Mouse (Mus musculus): ENCODE data around the gene Slc26a8.
A peak's percentile ranks its signal among the peaks of the same experiment; 100 is the strongest.

Slc26a8 gene

GRCm38 (mm10) chr17:28643697-28644096 lies 46.3 kb downstream of the Slc26a8 start:
- DNase-seq (ENCODE audit: inconsistent ontology term): no peak

GRCm38 (mm10) chr17:28640113-28640512 lies 49.9 kb downstream of the Slc26a8 start:
- no peak for DNase-seq (ENCODE audit: inconsistent ontology term)

DNA sequence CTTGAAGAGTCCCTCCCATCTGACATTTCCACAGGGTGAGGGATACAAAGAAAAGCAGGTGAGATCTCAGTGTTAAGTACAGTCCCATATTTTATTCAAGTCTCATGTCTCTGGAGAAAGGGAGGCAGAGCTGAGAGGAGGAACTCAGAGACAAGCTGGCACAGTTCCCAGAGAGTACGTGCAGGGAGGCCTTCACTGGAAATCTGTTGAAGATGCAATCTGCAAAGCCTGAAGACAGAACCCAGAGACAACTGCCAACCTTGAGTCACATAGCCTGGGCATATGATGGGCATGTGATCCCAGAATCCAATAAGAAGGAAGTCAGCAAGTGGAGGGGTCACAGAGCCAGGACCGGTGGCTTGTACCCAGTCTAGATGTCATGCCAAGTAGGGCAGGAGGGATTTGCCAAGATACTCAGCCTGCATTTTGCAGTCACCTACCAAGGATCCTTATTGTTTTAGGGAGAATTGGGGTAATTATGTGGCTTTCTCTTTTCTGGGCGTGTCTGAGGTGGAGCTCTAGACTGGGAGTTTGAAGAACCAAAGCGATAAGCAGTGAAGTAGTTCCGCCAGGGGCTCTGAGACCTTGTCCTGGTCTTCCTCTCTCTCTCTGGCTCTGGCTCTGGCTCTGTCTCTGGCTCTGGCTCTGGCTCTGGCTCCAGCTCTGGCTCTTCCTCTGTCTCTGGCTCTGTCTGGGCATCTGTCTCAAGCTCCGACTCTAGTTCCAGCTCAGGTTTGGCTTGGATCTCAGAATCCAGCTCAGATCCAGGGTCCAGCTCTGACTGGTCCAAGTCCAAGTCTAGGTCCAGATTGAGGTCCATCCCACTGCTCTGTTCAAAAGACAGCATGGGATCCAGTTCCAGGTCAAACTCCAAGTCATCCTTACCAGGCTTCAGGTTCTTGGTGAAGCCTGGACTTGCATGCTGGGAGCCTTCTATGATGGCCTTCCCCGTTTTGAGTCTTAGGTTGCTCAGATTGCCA lies 52.0 kb downstream of the Slc26a8 start:
- DNase-seq (ENCODE audit: inconsistent ontology term): no peak

GRCm38 (mm10) chr17:28635842-28636241 lies 54.2 kb downstream of the Slc26a8 start:
- DNase-seq (ENCODE audit: inconsistent ontology term): no peak

- DNase-seq (ENCODE audit: inconsistent ontology term): no peak
Measured at GRCm38 (mm10) chr17:28629125-28629524, 60.9 kb downstream of the Slc26a8 start.

DNA sequence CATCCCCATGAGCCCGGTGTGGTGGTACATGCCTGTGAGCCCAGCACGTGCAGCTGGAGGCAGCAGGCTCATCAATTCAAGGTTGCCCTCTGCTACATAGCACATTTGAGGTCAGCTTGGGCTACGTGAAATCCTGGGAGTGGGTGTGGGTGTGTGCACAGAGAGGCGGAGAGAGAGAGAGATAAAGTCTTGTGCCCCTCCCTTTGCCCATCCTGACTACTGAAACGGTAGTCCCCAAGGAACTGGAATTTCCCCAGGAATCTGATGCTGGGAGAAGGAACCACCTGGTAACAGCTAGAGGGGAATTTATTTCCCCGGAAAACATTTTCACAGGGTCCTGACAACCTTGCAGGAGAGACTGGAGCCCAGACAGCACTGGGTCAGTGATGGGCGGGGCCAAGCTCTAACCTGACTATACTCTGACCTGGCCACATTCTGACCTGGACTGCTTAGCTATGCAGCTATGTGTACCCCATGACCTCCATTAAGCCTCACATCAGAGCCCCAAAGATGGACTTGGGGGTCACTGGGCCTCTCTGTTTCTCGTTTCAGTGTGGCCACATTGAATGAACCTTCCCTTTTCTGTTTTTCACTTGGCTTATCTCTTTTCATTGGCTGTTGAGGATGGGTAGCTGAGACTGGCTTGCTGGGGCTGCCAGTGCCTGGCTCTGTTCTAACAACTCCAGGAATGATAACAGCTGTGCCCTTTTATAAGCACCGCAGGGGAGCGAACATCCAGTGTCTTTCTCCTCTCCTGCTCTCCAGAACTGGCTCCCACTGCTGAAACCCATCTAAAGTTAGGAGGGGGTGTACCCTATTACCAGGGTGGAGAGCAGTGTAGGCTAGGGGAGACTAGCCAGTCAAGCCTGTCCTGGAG lies 61.5 kb downstream of the Slc26a8 start:
- no peak for DNase-seq (ENCODE audit: inconsistent ontology term)

GRCm38 (mm10) chr17:28626937-28627336 lies 63.1 kb downstream of the Slc26a8 start:
- DNase-seq (ENCODE audit: inconsistent ontology term): no peak

GRCm38 (mm10) chr17:28625327-28625726 lies 64.7 kb downstream of the Slc26a8 start:
- no peak for DNase-seq (ENCODE audit: inconsistent ontology term)

DNA sequence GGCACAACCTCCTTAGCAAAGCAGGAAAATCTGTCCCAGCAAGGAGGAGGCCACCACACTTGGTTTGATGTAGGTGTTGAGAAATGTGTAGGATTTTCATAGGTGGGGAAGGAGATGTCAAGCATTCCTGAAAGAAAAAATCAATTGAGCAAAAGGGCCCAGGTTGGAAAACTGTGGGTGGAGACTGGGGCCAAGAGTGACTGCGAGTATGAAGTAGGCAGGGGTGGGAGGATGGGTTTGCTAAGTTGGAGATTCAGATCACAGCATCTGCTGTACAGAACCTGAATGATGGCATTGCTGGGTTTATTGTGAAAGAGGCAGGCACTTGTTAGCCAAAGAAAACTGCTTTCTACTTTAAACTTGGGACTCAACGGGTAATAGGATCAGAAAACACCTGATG lies 65.2 kb downstream of the Slc26a8 start:
- no peak for DNase-seq (ENCODE audit: inconsistent ontology term)

- DNase-seq (ENCODE audit: inconsistent ontology term): peak; percentile 95
Measured at GRCm38 (mm10) chr17:28622300-28622759, 67.7 kb downstream of the Slc26a8 start, which contains the start of gene Srpk1. TSS of gene Srpk1 (minus strand) at chr17:28622709.

DNA sequence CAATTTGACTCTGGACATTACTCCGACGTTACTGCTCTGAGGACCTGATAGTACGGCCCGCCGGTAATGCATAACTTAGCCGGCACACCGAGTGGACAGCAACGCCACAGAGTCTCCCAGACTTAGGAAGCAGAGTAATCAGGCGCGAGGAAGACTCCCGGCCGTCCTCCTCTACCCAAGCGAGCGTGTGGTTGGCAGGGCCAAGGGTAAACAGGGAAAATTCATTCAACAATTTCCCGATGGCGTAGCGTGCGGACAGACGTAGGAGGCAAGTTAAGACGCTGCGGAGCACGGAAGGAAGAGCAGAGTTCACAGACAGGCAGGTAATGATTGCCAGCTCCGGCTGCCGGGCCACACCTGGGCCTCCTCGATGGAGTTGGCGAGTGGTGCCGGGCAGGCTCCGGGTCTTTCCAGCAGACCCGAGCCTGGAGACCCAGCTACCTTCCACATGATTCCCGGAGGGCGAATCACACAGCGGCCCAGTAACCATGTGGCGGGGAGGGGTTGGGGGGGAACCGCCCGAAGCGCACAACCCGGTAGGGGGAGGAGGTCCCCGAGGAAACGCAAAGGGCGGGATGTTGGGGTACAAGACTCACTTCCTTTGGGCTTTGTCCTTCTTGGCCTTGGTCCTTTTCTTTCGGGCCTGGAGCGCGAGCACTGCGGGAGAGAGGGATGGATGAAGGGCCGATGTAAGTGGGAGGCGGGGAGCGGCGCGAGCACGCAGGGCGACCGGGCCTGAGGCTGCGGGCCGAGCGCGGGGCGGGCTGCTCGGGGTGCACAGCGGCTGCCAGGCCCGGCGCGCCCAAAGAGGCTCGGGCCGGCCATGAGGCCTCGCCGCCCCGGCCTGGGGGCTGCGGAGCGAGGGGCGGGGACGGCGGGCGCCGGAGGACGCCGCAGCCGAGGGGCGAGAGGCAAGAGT lies 68.4 kb downstream of the Slc26a8 start:
- DNase-seq (ENCODE audit: inconsistent ontology term): peak; percentile 87

- no peak for DNase-seq (ENCODE audit: inconsistent ontology term)
Measured at GRCm38 (mm10) chr17:28618775-28619174, 71.3 kb downstream of the Slc26a8 start.

DNA sequence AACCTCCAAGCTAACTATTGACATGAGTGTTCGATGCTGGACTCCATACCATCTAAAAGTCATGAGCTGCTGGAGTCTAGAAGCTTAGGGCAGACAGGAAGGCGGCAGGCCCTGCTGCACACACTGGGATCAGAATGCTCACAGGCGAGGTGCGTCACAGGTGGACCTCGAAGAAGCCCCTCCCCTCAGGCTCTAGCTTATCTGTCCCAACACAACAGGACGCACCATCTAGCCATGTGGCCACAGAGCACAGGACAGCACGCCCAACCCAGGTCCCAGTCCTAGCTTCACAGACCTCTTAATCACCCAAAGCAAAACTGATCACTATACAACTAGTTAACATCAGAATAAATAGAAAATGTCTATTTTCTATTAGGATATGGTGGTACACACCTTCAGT lies 71.9 kb downstream of the Slc26a8 start:
- no peak for DNase-seq (ENCODE audit: inconsistent ontology term)

DNA sequence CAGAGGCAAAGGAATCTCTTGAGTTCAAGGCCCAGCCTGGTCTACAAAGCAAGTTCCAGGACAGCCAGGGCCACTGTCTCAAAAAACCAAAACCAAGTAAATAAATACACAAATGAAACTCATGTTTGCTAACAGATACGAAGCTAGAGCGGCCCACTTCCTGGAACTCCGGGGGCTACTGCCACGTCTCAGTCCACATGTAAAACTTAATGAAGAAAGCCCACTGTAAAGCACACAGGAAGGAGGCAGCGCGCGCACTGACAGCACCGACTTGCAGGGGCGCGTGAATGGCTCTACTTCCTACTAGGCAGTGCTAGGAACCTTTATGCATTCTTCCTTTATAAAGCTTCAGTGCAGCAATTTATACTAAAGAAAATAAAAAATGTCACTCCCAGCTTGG lies 72.4 kb downstream of the Slc26a8 start:
- no peak for DNase-seq (ENCODE audit: inconsistent ontology term)

DNA sequence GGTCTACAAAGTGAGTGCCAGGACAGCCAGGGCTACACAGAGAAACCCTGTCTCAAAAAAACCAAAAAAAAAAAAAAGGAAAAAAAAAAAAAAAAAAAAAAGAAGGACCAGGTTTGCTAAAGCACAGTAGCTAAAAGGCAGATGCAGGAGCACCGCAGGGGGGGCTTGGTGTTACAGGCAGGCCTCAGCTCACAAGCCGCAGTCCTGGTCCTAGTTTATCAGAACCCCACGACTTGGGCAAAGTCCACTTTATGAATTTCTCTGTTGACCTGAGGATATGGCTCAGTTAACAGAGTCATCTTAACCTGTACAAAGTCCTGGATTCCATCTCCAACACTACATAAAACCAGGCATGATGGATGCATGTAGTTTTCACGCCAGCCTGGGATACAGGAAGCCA lies 74.7 kb downstream of the Slc26a8 start:
- no peak for DNase-seq (ENCODE audit: inconsistent ontology term)

DNA sequence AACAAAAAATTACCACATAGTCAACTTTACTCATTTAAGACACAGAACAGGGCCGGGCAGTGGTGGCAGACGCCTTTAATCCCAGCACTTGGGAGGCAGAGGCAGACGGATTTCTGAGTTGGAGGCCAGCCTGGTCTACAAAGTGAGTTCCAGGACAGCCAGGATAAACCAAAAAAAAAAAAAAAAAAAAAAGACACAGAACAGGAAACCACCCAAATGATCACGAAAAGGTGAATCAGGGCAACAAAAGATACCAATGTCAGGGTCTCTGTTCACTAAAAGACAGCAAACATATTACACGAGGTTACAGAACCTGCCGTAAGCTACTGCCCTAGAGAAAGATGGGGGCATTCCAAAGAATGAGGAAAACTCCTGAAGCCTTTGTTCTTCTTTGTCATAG lies 76.9 kb downstream of the Slc26a8 start:
- no peak for DNase-seq (ENCODE audit: inconsistent ontology term)

GRCm38 (mm10) chr17:28612603-28613002 lies 77.4 kb downstream of the Slc26a8 start:
- no peak for DNase-seq (ENCODE audit: inconsistent ontology term)

DNA sequence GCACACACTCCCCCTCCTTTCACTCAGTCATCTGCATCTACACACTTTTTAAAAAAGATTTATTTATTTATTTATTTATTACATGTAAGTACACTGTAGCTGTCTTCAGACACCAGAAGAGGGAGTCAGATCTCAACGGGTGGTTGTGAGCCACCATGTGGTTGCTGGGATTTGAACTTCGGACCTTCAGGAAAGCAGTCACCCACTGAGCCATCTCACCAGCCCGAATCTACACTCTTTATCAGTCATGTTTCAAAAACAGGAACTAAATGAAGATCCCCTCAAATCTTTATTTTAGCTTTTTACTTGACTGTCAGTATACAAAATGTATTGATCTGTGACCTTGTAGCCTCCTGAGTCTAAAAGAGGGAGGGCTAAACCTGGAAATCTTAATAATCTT lies 80.5 kb downstream of the Slc26a8 start:
- DNase-seq (ENCODE audit: inconsistent ontology term): no peak

GRCm38 (mm10) chr17:28601557-28602250 lies 88.3 kb downstream of the Slc26a8 start:
- peak; percentile 11 for DNase-seq (ENCODE audit: inconsistent ontology term)

- no peak for DNase-seq (ENCODE audit: inconsistent ontology term)
Measured at GRCm38 (mm10) chr17:28600780-28601179, 89.3 kb downstream of the Slc26a8 start.

- DNase-seq (ENCODE audit: inconsistent ontology term): no peak
Measured at GRCm38 (mm10) chr17:28593965-28594364, 96.1 kb downstream of the Slc26a8 start.
